Mouse (Mus musculus): ENCODE measurements at regions not wholly inside any gene's neighbourhood (a gene's known extent, or its start where the extent isn't known, plus 50 kb on each side); places are given as distances from the start of the nearest gene placed in this dataset.

DNA sequence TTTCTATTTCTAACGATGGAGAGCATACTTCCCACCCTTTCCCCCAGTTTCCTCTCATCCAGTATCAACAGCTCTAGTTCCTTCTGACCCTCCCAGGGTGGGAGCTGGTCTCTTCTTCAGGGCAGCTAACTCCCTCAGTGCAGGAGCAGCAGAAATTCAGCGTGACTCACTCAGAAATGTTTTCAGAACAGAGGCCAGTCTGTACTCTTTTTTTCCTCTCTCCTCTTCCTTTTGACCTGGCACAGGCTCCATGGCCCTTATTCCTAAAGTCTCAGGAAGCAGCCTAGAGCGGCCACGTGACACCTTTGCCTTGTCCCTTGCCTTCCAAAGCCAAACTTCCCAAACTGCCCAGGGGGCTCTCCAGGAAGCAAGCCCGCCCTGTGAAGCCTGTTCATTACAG lies 55.4 kb downstream of the Pja1 start:
- no peak for DNase-seq

DNA sequence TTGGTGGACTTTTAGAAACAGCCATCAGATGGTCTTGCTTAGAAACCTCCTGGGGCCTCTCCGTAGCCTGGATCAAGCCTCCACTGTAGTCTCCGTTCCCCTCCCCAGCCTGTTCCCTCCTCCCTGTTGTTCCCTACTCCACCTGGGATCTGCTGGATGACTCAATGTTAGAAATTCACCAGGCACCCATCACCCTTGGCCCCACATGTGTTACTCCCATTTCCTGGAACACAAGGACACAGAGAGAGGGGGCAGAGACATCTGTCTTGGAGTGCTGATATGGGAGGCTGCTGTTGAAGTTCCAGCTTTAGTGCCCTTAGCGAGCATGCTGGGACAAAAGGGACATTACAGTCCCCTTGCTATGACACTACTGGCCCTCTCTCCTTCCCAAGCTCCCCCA lies 60.1 kb downstream of the Pja1 start:
- no peak for DNase-seq

DNA sequence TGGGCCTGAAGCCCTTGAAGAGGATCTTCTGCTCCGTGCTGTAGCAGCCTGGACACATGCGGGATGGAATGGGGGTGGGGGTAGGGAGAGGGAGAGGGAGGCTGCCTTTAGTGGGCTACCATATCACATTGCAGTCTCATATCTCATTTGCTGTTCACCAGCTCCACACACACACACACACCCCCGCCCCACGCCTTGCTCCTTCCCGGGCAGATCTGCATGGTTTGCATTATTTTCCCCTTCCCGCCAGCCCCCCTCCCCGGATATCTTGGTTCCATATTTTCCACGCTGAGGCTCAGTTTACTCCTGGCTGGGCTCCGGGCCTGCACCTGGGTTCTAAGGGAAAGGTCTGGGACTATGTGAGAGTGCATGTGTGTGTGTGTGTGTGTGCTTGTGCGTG lies 61.2 kb downstream of the Pja1 start:
- DNase-seq, result no peak

DNA sequence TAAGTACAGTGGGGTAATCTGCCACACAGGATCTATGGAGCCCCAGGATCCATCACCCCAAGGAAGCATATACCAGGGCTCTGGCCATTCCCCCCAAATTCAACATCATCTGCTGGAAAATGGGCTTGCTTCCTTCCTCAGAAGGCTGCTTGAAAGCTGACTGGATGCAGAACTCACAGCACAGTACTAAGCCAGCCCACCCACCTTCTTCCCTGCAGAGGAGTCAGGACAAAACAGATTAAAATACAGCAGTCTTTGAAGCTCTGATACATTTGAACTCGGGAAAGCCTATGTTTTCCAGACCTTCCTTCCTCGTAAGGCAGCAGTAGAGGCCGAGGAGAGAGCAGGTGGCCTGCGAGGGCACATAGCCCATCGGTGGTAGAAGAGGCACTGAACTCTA lies 61.7 kb downstream of the Pja1 start:
- no peak for DNase-seq

DNA sequence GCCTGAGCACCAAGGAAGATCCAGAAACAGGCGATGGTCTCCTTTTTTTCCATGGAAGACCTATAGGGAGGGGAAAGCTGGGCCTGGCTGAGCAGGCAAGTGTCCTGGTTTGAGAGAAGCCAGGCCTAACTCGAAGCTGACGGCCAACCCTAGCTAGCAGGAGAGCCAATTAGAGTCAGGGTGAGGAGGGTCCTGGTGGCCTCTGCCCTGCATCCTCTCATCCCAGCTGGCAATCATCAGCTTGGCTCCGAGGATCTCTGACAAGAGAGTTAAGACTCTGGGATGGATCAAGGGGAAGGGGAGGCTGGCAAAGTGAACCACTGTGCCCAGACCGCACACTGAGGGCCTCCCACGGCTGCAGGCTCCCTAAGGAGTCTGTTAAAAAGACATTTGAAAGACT lies 62.3 kb downstream of the Pja1 start:
- DNase-seq, result no peak

DNA sequence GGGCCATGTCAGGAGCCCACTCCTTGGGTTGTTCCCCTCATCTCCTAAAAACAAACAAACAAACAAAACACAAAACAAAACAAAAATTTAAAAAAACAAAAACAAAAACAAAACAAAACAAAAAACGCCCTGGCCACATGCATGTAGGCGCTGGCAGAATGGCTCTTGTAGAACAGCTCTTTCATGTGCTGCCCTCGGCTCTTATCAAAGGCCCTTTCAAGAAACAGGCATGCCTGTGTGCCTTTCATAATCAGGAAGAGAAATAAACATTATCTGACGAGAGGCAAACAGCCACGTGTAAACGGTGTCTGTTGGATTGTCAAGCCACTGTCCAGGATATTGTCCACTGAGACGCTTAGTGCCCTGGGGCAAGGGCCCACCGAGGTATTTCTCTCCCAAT lies 65.2 kb downstream of the Pja1 start:
- DNase-seq, result no peak

DNA sequence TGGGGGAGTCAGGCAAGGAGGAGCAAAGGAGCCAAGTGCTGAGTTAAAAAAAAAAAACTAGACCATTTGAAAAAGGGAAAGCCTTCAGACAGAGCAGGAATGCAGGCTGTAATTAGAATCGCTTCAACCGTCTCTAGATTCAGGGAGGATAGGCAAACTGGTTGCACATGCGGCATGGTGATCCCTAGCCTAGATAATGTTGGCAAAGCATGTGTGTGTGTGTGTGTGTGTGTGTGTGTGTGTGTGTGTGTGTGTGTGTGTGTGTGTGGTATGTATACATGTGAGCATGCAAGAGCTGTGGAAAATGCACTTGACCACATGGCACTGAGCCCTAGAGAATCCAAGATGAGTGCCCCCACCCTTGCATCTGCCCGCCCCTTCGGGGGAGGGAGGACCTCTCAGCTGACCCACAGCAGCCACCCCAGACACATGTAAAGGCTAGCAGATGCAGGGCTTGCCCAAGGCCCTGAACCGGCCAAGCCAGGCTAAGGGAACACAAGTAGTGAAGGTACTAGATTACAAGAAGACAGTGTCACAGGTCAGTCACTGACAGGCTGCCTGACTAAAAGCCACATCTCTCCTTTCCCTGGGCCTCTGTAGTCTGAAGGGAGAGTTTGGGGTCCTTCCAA lies 67.4 kb downstream of the Pja1 start:
- no peak for DNase-seq

DNA sequence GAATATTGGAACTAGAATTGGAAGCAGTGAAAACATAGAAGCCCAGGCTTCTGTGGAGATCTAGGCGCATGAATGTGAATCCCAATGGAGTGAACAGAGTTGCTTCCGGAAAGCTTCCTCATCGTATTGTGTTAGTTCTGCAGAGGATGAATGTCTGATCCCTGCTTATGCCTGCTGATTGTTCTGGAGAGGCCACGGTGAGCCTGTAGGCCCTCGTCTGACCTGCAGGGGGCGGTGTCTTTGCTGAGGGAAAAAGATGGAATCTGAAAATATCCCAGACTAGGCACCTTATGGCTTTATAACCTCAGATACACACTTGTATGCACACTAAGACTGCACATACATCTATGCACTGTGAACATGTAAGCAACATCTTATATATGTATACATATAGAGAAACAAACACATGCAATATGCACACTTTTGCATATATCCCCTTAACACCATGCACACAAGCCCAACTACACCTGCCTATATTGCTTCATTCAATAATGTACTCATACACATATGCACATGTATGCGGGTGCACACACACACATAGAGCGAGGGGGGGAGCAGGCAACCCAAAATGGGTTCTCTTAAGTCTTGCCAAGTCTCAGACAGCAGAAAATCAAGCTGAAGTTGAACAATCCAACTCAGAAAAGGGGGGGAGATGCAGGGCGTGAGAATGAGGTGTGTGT lies 68.1 kb downstream of the Pja1 start:
- DNase-seq, result no peak

DNA sequence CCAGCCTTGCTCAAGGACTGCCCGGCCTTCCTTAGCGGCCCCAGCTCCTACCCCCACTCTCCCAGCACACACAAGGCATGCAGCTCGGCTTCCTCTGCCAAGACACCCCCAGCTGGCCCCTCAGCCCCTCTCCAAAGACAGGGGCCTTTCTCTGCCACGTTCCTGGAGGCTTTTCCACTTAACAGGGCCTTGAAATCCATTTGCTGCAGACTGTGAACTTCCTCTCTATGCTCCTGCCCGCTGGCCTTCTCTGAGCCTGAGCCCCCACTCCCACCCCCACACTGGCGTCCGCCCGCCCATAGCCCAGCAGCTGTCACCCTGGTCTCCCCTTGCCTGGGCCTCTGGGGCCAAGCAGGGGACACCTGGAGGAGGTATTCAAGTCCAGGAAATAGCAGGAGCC lies 73.7 kb downstream of the Pja1 start:
- DNase-seq, result no peak

DNA sequence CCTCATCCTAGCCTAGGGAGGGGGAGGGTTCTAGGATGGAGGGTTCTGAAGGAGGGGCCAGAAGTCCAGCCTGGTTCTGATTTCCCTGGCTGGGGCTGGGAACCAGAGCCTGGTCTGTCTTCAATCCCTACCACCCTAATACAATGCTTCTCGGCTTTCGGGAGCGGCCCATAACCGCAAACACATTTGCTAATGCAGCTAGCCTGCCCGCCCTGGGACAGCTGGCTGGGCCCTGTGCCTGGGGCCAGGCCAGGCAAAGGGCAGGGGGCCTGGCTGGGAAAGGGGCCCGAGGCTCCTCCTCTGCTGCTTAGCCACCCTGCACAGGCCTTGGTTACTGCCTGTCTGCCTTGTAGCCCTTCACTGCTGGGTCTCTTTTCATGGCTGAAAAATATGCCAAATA lies 74.9 kb downstream of the Pja1 start:
- DNase-seq, result no peak

DNA sequence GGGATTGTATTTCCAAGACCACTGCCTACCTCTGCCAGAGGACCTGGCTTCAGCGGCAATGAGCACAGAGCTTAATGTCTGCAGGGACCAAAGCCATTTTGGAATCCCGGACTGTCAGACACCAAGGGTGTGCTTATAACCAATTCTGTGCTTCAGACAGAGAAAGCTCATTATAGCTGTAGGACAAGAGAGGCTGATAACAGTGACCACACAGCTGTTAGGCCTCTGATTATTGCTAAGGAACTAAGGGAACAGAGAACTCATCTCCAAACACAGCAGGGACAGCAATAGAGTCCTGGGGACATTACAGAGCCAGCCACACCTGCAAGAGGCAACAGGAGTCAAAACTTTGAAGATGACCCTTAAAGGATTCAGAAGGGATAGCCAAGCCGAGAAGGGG lies 76.0 kb downstream of the Pja1 start:
- DNase-seq, result no peak

DNA sequence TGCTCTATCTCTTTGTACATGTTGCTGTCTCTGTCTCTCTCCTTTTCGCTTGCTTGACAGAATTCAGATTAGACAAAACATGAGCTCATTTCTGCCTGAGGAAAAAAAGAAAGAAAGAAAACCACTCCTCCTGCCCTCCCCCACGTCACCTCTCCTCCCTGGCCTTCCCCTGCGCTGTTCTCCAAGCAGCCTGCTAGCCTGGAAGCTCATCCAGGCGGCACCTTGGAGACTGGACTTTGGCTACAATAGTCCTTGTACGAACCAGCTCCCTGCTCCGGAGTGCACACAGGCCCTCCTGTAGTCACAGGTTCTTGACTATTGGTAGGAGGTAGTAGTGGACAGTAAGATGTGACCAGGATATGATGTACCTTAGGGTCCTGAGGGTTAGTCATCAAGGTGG lies 79.4 kb downstream of the Pja1 start:
- no peak for DNase-seq

DNA sequence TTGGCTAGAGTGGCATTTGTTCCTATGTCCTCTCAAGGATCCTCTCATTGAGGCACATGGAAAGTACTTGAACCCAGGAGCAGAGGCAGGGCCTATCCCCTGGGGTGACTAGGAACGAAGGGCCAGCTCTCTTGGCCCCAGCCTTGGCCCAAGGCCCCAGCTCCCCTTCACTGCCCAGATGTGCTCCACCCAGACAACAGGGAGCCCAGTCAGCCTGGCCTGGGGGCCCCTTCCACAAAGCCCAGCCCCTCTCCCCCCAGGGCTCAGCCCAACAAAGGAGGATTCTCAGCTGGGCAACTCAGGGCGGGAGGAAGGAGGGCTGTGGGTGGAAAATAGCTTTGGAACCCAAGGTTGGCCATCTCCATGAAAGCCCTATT lies 80.6 kb downstream of the Pja1 start:
- no peak for DNase-seq

DNA sequence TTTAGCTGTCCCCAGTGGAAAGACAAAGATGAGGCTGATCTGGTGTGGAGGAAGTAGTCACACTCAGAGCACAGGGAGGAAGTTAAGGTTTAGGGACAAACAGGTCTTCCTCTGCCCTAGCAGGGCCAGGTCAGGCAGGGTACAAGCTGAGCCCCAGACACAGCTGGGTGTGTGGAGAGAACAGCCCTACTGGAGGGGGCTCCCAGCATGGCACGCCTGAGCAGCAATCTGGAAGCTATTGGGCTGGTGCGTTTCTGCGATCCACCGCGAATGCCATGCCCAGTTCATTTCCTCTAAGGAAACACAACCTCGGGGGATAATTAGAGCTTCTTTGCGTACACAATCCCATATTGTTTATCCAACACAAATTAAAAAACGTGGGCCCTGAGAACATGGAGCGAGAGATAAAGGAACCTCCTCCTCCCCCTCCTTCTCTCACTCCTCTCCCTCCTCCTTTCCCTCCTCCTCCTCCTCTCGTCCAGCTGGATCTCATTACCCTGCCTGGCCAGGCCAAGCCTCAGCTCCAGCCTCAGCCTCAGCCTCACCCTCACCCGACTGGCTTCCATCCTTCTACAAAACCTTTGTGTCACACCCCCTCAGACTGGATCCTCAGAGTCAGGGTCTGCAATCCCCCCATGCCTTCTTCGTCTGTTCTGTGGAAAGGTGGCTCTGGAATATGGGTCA lies 81.2 kb downstream of the Pja1 start:
- DNase-seq, result no peak

DNA sequence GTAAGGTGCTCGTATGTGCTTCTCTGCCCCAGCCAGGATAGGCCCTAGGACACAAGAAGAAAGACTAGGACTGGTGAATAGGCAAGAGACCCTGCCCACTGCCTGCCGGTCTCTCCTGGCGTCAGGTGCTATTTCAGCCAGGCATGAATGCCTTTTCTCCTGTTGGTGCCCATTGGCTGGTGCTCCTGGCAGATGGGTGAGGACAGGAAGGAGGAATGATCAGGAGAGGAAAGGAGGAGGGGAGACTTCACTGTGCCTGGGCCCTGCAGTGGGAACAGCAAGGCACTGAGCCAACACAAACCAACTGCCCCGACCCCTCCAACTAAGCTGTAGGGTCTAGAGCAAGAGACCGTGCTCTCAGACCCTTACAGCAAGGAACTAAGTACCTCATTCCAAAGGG lies 100.4 kb downstream of the Pja1 start:
- no peak for DNase-seq

DNA sequence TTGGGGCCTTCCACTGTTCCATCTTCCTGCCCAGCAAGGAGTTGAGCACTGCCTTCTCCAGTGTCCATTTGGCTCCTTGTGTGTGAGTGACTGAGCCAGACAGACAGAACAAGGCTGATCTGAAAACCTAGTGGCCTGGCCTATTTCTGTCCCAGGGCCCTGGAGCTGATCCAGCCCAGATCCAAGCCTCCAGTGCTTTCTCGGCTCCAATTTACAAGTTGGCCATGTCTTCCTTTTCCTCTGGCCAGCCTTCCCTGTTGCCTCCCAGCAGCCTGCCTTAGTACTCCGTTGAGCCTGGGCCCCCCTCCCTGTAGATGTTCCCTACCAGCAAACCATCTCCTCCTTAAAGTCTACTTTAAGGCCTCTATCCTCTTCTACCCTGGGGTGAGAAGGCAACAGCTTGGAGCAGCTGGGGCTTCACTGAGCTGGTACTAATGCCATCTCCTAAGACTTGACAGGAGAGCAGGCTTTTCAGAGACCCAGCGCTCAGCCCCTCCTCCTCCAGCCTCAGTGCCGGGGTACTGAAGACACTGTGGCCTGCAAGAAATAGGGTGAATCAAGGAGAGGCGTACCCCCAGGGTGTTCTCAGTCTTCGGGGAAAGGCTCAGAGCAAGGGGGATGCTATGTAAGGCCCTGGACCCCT lies 101.7 kb downstream of the Pja1 start:
- DNase-seq, result peak; percentile 75

DNA sequence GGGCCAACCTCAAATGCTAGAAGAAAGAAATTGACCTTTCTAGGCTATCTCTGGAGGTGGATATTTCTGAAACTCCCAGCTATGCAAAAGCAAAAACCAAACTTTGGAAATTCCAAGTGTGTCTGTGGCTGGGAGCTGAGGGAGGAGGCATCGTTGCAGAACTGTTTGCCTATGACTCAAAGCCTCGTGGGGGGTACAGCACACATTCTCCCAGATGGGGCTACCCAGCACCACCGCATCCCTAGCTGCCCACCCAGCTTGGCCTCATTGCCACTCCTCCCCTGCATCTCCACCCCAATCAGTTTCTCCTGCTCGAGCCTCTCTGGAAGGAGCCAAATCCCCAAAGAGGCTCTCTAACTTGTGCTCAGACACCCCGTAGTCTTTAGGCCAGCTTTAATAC lies 107.0 kb downstream of the Pja1 start:
- no peak for DNase-seq

DNA sequence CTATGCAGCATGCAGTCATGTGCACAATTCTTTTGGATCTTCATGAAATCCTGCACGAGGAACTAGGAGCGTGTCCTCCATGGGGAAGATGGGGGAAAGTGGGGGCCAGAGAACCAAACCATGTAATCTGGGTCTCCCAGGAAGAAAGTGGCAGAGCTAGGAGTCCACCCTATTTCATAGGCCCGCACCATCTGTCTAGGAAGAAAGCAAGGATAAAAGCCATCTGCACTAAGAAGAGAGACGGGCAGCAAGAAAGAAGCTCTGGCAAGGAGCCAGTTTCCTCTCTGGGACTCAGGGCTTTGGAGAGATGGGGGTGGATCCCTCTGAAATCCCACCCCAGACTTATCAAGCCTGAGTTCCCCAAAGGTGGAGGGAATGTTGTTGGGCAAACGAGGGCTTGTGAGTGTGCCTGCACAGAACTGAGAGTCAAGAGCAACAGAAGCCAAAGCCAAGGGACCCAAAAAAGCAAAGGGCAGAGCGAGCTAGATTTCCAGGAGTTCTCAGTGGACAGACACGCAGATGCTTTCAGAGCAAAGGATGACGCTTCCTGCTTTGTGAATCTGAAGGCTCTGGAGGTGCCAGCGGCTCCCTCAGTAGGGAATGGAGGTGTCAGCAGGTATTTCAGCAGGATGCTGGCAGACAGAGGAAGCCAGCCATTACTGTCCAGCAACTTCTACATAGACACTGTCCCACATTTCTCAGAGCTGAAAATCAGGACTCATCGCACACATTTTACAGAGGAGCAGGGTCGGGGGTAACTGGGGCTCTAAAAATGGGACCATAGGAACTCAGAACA lies 110.8 kb downstream of the Pja1 start:
- DNase-seq, result no peak

DNA sequence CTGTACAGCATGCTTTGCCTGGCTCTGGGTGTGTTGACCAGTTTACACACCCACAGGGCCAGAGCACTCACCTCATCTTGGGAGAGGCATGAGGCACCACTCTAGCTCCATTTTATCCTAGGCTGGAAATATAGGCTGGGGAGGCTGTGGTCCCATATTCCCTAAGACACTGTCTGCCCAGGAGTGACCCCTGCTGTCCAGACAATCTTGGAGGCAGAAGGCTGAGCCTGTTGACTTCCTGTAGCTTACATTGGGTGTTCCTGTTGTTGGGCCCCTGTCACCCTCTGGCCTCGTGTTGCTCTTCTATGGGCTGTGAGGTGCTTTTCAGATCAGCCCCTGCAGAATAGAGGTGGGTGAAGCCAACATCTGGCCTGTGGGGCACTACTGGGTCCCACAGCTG lies 112.3 kb downstream of the Pja1 start:
- no peak for DNase-seq

DNA sequence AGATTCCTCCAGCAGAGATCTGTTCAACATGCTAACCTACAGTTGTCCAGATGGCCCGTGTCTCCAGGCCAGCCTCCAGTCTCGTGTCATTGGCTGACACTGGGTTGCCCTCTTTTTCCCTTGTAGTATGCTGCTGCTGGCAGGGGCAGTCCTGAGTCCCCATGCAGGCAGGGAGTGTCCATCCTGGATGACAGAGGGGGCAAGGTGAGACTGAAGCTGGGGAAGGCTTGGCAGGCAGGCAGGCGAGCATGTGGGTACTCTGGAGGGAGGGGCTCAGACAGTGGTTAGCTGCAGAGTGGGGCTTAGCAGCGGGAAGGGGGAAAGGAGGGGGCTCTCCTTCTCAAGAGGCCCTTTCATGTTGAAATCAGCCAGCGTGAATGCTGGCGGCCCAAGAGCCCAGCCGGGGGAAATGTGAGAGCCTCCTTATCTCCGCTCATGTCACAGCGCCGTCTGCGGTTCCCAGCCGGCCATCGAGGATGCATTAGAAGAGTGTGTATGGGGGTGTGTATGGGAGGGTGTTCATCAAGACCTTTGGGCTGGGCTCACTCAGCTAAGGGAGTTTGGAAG lies 112.9 kb downstream of the Pja1 start:
- DNase-seq, result no peak

DNA sequence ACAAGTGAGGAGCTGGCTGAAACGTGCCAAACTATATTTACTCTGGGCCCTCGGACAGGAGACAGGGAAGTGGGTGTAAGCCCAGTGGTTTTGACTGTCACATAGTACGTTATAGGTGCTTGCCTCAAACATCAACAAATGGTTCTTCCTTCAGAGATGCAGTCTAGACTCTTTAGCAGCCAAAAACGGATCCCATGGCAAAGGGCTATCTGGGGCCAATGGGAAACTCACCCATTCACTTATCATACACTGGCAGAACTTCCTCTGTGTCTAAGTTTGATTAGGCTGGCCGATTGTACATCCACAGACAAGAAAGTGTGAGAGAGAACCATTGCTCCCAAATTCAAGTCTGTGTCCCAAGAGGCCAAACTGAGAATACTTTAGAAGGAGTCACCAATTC lies 115.9 kb downstream of the Pja1 start:
- DNase-seq, result no peak

DNA sequence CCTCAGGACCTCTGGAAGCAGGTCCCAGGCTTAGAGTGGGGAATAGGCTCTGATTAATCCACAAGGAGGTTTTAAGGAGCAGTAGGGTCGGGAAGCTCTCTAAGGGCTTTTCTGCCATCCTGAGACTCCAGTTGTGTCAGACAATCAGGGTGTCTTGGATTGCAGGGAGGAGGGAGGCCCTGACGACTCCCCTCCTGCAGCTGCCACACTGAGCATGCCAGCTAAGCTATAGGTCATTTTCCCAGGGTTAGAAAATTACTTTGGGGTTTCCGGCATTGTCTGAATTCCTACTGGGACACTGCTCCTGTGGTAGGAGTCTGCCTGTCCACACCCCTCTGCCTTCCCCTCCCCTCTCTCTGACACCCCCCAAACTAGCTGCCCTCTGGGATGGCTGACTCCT lies 120.8 kb downstream of the Pja1 start:
- DNase-seq, result no peak
